Mouse (Mus musculus): Measurements from ENCODE around the gene Cpa1.

- TF ChIP-seq CTCF (IDR thresholded peaks at IDR 0.05; ENCODE audit: insufficient read depth, low read depth, low read length) (no peak), POLR2A (IDR thresholded peaks at IDR 0.05; ENCODE audit: insufficient read depth, low read depth, low read length) (no peak)
Observed at GRCm38 (mm10) chr6:30679567-30679966, 40.5 kb downstream of the Cpa1 start.

Measured in olfactory bulb, adult 2 months (tissue).